Mouse (Mus musculus) cerebellum, adult (tissue): ENCODE measurements around the gene Zfp428.
A peak's percentile ranks its signal among the peaks of the same experiment; 100 is the strongest.
"Not testable (repeated sequence)": the region's sequence is repeated elsewhere in the genome, so short reads cannot be mapped to it uniquely, and the experiment has no call there.

Experiments used
- ATAC-seq: cut with Nextera tagmentation; 2 replicates; pipeline ENCODE4 v1.9.2; 2017; ENCODE audit warnings: mild to moderate bottlenecking, moderate library complexity, mixed read lengths; ENCODE audit not compliant: insufficient number of reproducible peaks, low FRiP score, low TSS enrichment

The Zfp428 gene

GRCm38 (mm10) chr7:24480121-24480941, 26.5 kb upstream of the Zfp428 start:
- no peak for ATAC-seq

- peak; percentile 42; the same call in 1 of the 2 replicates for ATAC-seq
Observed at GRCm38 (mm10) chr7:24480986-24481473, 25.8 kb upstream of the Zfp428 start.

DNA sequence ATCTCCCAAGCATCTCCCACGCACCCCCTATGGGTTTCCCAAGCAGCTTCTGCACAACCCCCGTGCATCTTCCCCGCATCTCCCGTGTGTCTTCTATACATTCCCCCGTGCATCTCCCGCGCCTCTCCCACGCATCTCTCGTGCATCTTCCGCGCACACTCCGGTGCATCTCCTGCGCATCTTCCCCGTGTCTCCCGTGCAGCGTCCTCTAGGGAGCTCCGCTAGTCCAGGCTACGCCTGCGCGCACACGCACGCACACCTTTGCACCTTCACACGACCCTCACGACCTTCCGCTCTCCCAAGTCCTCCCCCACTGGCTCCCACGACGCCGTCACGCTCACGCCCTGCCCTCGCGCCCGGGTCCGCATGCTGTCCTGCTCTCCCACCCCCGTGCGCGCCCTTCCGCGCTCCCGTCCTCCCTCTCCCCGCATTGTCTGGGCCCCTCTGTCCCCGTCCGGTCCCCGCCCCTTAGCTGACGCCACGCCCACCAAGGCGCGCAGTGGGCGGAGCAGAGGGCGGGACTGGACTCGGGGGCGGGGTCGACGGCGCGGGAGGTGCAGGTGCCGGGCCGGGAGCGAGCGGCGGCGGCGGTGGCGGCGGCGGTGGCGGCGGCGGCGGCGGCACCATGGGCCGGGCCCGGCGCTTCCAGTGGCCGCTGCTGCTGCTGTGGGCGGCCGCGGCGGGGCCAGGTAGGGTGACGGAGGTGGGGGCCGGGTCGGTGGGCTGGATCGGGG, 25.2 kb upstream of the Zfp428 start, which contains the start of gene Cadm4:
Gene Cadm4 (plus strand): TSS at position 550 of the 734 bp plus-strand sequence.
- ATAC-seq, result peak; percentile 72

DNA sequence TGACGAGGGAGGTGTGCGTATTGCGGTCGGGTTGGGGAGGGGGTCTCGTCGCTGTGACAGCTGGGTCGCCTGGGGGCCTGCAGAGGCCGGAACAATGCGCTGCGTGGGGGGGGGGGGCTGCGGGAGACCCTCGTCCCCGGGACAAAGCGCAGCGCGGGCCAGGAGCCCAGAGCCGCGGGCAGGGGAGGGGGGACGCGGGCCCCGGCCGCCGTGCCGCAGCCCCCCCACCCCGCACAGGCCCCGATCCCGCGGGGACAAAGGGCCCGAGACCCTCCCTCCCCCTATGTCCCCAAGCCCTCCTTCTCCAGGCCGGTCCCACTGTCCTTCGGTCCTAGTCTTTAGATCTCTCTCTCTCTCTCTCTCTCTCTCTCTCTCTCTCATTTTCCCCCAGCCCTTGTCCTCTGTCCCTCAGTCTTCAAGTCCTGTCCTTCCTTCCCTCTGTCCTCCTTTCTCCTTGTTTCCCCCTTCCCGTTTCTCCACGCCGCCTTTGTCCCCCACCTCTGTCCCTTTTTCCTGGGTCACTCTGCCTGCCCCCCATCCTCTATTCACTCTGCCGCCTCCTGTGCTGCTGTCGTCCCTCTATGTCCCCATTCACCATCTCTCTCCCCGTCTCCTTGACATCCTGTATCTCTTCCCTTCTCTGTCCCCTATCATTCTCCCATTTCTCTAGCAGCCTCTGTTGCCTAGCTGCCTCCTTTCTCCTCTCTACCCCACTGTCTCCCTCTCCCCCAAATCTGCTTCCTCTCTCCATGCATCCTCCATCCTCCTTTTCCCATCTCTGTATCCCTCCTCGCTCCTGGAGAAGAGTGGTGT, 24.4 kb upstream of the Zfp428 start:
- no peak for ATAC-seq

GRCm38 (mm10) chr7:24483291-24483690, 23.5 kb upstream of the Zfp428 start:
- ATAC-seq, result not testable (repeated sequence)

- no peak for ATAC-seq
Observed at GRCm38 (mm10) chr7:24485481-24485880, 21.3 kb upstream of the Zfp428 start.

DNA sequence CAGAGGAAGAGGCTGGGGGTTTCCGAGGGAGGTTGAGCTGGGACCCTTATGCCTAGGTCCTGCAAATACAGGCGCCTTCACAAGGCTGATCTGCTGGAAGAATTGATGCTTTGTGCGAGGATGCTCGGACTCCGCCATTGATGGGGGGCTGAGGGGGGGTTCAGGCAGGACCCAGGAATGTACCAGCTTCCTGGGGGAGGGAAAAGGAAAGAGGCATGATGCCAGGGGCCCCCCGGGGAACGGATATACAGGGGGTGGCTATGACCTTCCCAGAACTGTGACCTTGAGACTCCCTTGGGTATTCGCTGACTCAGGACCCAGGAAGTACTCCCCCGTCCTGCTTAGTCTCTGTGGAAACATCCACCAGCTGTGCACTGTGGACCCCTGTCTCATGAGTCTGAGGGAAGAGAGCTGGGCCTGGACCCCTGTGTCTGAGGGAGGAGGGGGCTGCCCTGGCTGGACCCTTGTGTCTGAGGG, 20.1 kb upstream of the Zfp428 start:
- ATAC-seq, result no peak

- ATAC-seq, result 0 out of 2 replicates have a peak, but pooled peaks have one; percentile 28
Observed at GRCm38 (mm10) chr7:24487403-24487802, 19.4 kb upstream of the Zfp428 start.

DNA sequence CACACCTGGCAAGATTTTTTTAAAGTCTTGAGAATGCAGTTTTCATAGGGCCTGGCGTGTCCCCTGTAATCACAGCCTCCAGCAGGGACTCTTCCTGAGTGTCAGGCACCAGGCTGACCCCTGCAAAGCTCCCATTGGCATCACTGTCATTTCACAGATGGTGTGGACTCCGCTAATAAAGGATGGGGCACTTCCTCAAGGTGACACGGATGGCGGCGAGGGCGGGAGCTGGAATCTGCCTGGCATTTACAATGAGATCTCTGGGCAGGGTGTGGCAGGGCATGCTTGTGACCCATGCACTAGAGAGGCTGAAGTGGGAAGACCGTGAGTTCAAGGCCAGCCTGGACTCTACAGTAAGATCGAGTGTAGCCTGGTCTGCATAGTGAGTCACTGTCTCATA, 18.5 kb upstream of the Zfp428 start:
- no peak for ATAC-seq

DNA sequence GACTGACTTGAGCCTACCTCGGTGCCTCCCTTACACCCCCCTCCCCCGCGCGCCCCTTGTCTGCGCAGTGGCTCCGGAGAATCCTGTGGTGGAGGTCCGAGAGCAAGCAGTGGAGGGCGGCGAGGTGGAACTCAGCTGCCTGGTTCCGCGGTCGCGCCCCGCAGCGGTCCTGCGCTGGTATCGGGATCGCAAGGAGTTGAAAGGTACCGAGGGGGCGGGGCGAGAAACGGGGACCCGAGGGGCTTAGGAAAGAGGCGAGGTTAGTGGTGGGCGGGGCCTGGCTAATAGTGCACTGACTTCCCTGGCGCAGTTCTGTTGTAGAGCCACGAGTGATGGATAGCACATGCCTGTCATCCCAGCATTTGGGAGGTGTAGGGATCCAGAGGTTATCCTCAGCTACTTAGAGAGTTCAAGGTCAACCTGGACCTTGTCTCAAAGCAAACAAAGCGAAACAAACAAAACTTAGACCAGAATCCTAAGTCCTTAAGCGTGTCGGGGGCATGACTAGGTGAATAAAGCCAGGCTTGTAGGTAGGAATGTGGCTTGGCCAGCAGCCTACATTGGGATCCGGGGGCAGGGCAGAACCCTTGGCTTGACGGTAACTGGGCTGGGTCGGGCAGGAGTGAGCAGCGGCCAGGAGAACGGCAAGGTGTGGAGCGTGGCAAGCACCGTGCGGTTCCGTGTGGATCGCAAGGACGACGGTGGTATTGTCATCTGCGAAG, 6.8 kb upstream of the Zfp428 start:
- ATAC-seq, result no peak

- ATAC-seq, result no peak
Observed at GRCm38 (mm10) chr7:24500929-24501328, 5.9 kb upstream of the Zfp428 start.

- ATAC-seq, result no peak
Observed at GRCm38 (mm10) chr7:24501492-24501891, 5.3 kb upstream of the Zfp428 start.

- no peak for ATAC-seq
Observed at GRCm38 (mm10) chr7:24504004-24504403, 2.8 kb upstream of the Zfp428 start.

- no peak for ATAC-seq
Observed at GRCm38 (mm10) chr7:24504868-24505267, 1.9 kb upstream of the Zfp428 start.

DNA sequence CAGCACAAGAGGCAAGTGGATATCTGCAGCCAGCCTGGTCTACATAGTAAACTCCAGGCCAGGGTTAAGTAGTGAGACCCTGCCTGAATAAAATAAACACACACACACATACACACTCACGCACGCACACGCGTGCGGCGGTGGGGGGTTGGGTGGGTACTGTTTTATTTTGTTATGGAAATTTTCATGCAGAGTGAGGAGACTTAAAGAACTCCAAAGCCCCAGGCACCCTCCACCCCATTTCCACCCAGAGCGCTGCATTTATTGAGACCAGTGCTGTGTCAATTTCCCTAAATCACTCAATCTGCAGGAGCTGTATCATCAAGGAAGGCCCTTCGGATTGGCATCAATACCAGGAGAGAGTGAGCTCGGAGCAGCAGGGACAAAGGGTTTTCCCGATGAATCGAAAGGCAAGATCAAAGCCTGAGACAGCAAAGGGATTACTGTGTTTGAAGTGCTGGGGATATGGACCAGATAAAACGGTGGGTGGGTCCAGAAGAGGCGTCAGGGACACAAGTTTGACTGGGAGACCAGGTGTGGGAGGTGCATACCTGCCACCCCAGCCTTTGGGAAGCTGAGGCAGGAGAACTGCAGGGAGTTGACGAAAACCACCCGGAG, 1.2 kb upstream of the Zfp428 start:
- ATAC-seq, result no peak

DNA sequence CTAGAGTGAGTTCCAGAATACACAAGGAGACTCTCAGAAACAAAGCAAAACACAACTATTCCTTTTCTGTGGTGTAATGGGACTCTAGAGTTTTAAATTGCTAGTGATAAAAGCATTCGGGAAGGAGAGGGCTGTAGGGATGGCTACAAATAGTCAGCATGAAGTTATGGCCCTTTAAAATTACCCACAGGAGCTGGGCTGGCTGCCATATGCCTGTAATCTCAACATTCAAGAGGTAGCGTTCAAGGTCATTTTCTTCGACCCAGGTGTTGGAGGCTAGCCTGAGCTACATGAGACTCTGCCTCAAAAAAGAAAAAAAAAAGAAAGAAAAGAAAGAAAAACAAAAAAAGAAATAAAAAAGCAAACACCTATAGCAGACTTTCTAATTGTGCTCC, 744 bp upstream of the Zfp428 start:
- ATAC-seq, result no peak

GRCm38 (mm10) chr7:24506476-24506837, 349 bp upstream of the Zfp428 start:
- ATAC-seq, result peak; percentile 29; the same call in 1 of the 2 replicates

- no peak for ATAC-seq
Observed at GRCm38 (mm10) chr7:24507726-24508114, 914 bp downstream of the Zfp428 start.

- no peak for ATAC-seq
Observed at GRCm38 (mm10) chr7:24512355-24512754, 5.5 kb downstream of the Zfp428 start, which contains the start of gene AC161166.1. Gene AC161166.1, minus strand, starts transcription at chr7:24512455.
